Mouse (Mus musculus) testis, adult 2 months (tissue): ENCODE measurements around the gene Sec61a2. TPM values are rescaled to one million over a fixed set of nuclear protein-coding genes. Genes with fewer than 3 reads are reported as not detected.

Source experiments
- H3K27ac ChIP-seq: fragments of 200-500 bp; 2 replicates; pipeline ENCODE4 v1.5.1; 2012; ENCODE audit warnings: low read depth, low read length; ENCODE audit not compliant: control insufficient read depth, insufficient read depth
- H3K27me3 ChIP-seq: fragments of 200-500 bp; 2 replicates; pipeline ENCODE4 v1.6.1; 2012; ENCODE audit warnings: mild to moderate bottlenecking, low read length, moderate library complexity; ENCODE audit not compliant: control insufficient read depth, insufficient read depth
- H3K36me3 ChIP-seq: fragments of 200-500 bp; 2 replicates; pipeline ENCODE4 v1.6.1; 2012; ENCODE audit warnings: mild to moderate bottlenecking, low read length; ENCODE audit not compliant: control insufficient read depth, insufficient read depth
- H3K4me1 ChIP-seq: fragments of 200-500 bp; 2 replicates; pipeline ENCODE4 v1.6.1; 2012; ENCODE audit warnings: low read length; ENCODE audit not compliant: control insufficient read depth, insufficient read depth
- H3K4me3 ChIP-seq: fragments of 200-500 bp; 2 replicates; pipeline ENCODE4 v1.5.1; 2012; ENCODE audit warnings: low read depth, mild to moderate bottlenecking, low read length, moderate library complexity, mixed read lengths; ENCODE audit not compliant: control insufficient read depth
- CTCF ChIP-seq: fragments of 200-500 bp; IDR thresholded peaks from 2 replicates; pipeline ENCODE4 v1.5.1; 2012; ENCODE audit warnings: low read depth, mild to moderate bottlenecking, inconsistent platforms, low read length, moderate library complexity; ENCODE audit not compliant: control insufficient read depth, insufficient read depth, insufficient replicate concordance
- POLR2A ChIP-seq: fragments of 200-500 bp; IDR thresholded peaks from 2 replicates; pipeline ENCODE4 v1.6.1; 2012; ENCODE audit warnings: low read depth, mild to moderate bottlenecking, inconsistent platforms, low read length, moderate library complexity; ENCODE audit not compliant: control insufficient read depth
- polyA plus RNA-seq: library from polyadenylated mRNA; depleted of rRNA; stranded (reverse); fragments of >200 nt; gene quantifications from 2 replicates; pipeline ENCODE4 v1.2.3, GENCODE M21; 2012

Gene Sec61a2
- polyA plus RNA-seq, 1 experiment: 94.3 TPM

GRCm38 (mm10) chr2:5923786-5924185 is 28.6 kb upstream of the Sec61a2 start:
- no peak overlapping the region for H3K27ac ChIP-seq
- H3K4me3 ChIP-seq: no peak overlapping the region
- H3K27me3 ChIP-seq: no peaks in the 10 kb centered on the region
- H3K4me1 ChIP-seq: no peaks in the 10 kb centered on the region
- TF ChIP-seq POLR2A: no peak
- no peak for TF ChIP-seq CTCF
- H3K36me3 ChIP-seq: no peaks in the 10 kb centered on the region

GRCm38 (mm10) chr2:5922823-5923222 is 27.6 kb upstream of the Sec61a2 start:
- H3K27ac ChIP-seq: no peak overlapping the region
- H3K4me3 ChIP-seq: no peak overlapping the region
- H3K27me3 ChIP-seq: no peaks in the 10 kb centered on the region
- TF ChIP-seq POLR2A: no peak
- TF ChIP-seq CTCF: no peak
- H3K4me1 ChIP-seq: no peaks in the 10 kb centered on the region
- H3K36me3 ChIP-seq: no peaks in the 10 kb centered on the region

- Histone ChIP-seq H3K4me3 (no peak overlapping the region), H3K27me3 (no peaks in the 10 kb centered on the region), H3K36me3 (no peaks in the 10 kb centered on the region), H3K4me1 (no peaks in the 10 kb centered on the region), H3K27ac (no peak overlapping the region)
- TF ChIP-seq POLR2A (no peak), CTCF (no peak)
These were observed 16.2 kb upstream of the Sec61a2 start for GRCm38 (mm10) chr2:5911282-5911965.

- H3K27ac ChIP-seq: no peak overlapping the region
- no peaks in the 10 kb centered on the region for H3K4me1 ChIP-seq
- no peaks in the 10 kb centered on the region for H3K27me3 ChIP-seq
- TF ChIP-seq CTCF: no peak
- no peak for TF ChIP-seq POLR2A
- no peak overlapping the region for H3K4me3 ChIP-seq
- H3K36me3 ChIP-seq: no peaks in the 10 kb centered on the region
These were observed 11.4 kb upstream of the Sec61a2 start for GRCm38 (mm10) chr2:5906625-5907024.

- H3K4me1 ChIP-seq: no peaks in the 10 kb centered on the region
- no peaks in the 10 kb centered on the region for H3K27me3 ChIP-seq
- TF ChIP-seq CTCF (no peak), POLR2A (no peak)
- H3K27ac ChIP-seq: no peak overlapping the region
- H3K4me3 ChIP-seq: no peak overlapping the region
- no peaks in the 10 kb centered on the region for H3K36me3 ChIP-seq
These were observed 10.9 kb upstream of the Sec61a2 start for GRCm38 (mm10) chr2:5906092-5906491.

GRCm38 (mm10) chr2:5900145-5900544 is 4.9 kb upstream of the Sec61a2 start:
- Histone ChIP-seq H3K27ac (no peak overlapping the region), H3K4me1 (peaks cover 2% of the 10 kb centered on the region; the same call in 1 of the 2 replicates), H3K4me3 (no peak overlapping the region), H3K36me3 (no peaks in the 10 kb centered on the region), H3K27me3 (no peaks in the 10 kb centered on the region)
- peak; percentile 26; the same call in 1 of the 2 replicates for TF ChIP-seq CTCF
- no peak for TF ChIP-seq POLR2A

- Histone ChIP-seq H3K27me3 (no peaks in the 10 kb centered on the region), H3K27ac (0 out of 2 replicates have a peak overlapping the region, but pooled peaks have one; percentile 36), H3K36me3 (peaks cover 5% of the 10 kb centered on the region; the same call in 1 of the 2 replicates), H3K4me3 (peak overlapping the region; percentile 62), H3K4me1 (peaks cover 2% of the 10 kb centered on the region; the same call in 1 of the 2 replicates)
- TF ChIP-seq POLR2A (no peak), CTCF (no peak)
These were observed 936 bp downstream of the Sec61a2 start for GRCm38 (mm10) chr2:5894296-5894695.
